8 mouse cellular contexts compared by ENCODE assay signal in genomic region chr3:89962751-89963220, GRCm38 (mm10). TPM values are rescaled to one million over a fixed set of nuclear protein-coding genes. Genes with fewer than 3 reads are reported as not detected.
A peak's percentile ranks its signal among the peaks of the same experiment; 100 is the strongest.
DNase-seq lines count a peak whose midpoint lies in the region; ATAC-seq lines count a peak whose summit lies in the region.

No protein-coding gene starts in this region.

- under 1% methylated on average over 30 of the region's 30 CpGs for WGBS in liver, embryonic 11.5 days
- under 1% methylated on average over 30 of the region's 30 CpGs for WGBS in stomach, embryonic 16.5 days

- DNase-seq in embryo, embryonic 10 days (ENCODE audit: low spot score) = peak; percentile 44
- DNase-seq in embryo, embryonic 11 days = no peak
- DNase-seq in right cerebral cortex, postnatal 14 days = peak; percentile 43
- no peak for DNase-seq in right cerebral cortex, postnatal 36 days (ENCODE audit: low spot score in 2 of 2)
- peak; percentile 19 for DNase-seq in forelimb bud, embryonic 11.5 days (ENCODE audit: low read depth, low spot score)
- peak; percentile 69 for DNase-seq in liver, embryonic 11.5 days (ENCODE audit: low spot score)
- no peak for DNase-seq in gastrocnemius, adult 8-10 months (ENCODE audit: low spot score in 2 of 2)

- H3K27ac ChIP-seq in liver, embryonic 11.5 days (ENCODE audit: low read depth, low read length) = peak overlapping the region; percentile 79
- peak overlapping the region; percentile 97 for H3K27ac ChIP-seq in stomach, embryonic 16.5 days (ENCODE audit: low read length)

- H3K9me3 ChIP-seq in liver, embryonic 11.5 days (ENCODE audit: control insufficient read depth, low read length) = no peaks in the 10 kb centered on the region
- H3K9me3 ChIP-seq in stomach, embryonic 16.5 days (replicated peaks; ENCODE audit: control insufficient read depth, low read length) = no peaks in the 10 kb centered on the region

- peak overlapping the region; percentile 70 for H3K9ac ChIP-seq in liver, embryonic 11.5 days (ENCODE audit: low read depth, low read length)
- H3K9ac ChIP-seq in stomach, embryonic 16.5 days (ENCODE audit: low read length) = peak overlapping the region; percentile 97

- H3K27me3 ChIP-seq in liver, embryonic 11.5 days (replicated peaks; ENCODE audit: control insufficient read depth, insufficient read depth, low read length) = no peaks in the 10 kb centered on the region; the same call in 1 of the 2 replicates
- H3K27me3 ChIP-seq in stomach, embryonic 16.5 days (ENCODE audit: control insufficient read depth, insufficient read depth, low read length) = no peaks in the 10 kb centered on the region

- H3K4me1 ChIP-seq in liver, embryonic 11.5 days (replicated peaks; ENCODE audit: control insufficient read depth, insufficient read depth, low read length) = peaks cover 29% of the 10 kb centered on the region
- peaks cover 29% of the 10 kb centered on the region for H3K4me1 ChIP-seq in stomach, embryonic 16.5 days (ENCODE audit: control insufficient read depth, insufficient read depth, low read length)

- peak overlapping the region; percentile 88 for H3K4me2 ChIP-seq in liver, embryonic 11.5 days
- peak overlapping the region; percentile 99 for H3K4me2 ChIP-seq in stomach, embryonic 16.5 days (ENCODE audit: low read depth, low read length)

- ATAC-seq in liver, embryonic 11.5 days (replicated peaks; ENCODE audit: low FRiP score) = peak; percentile 8; the same call in 1 of the 2 replicates
- ATAC-seq in stomach, embryonic 16.5 days (ENCODE audit: insufficient read depth, low FRiP score) = no peak

- H3K36me3 ChIP-seq in liver, embryonic 11.5 days (ENCODE audit: control insufficient read depth, insufficient read depth, low read length) = no peaks in the 10 kb centered on the region
- H3K36me3 ChIP-seq in stomach, embryonic 16.5 days (ENCODE audit: control insufficient read depth, insufficient read depth, low read length) = 0 out of 2 replicates have a peak, but pooled peaks cover under 1% of the 10 kb centered on the region

- H3K4me3 ChIP-seq in liver, embryonic 11.5 days (ENCODE audit: low read depth, low read length) = peak overlapping the region; percentile 83
- H3K4me3 ChIP-seq in stomach, embryonic 16.5 days (replicated peaks; ENCODE audit: low read length) = peak overlapping the region; percentile 92

RNA-seq across cellular contexts. Expression of gene Atp8b2, which starts 0.5 kb away (rescaled TPM):
- 7.7 and 9.1 TPM in 2 replicates for polyA plus RNA-seq in liver, embryonic 11.5 days (2014; fragmentation: Nextera tagmentation; extraction: Ambion mirVana)
- 11.6 and 12.3 TPM in 2 replicates for polyA plus RNA-seq in stomach, embryonic 16.5 days (2015; fragmentation: Nextera tagmentation; extraction: Ambion mirVana)
- total RNA-seq in gastrocnemius, adult 8-10 months (2022) = 1 to 10 TPM; 3.3 to 6.0 (median 4.3) TPM

RNA-seq across cellular contexts. Expression of gene Hax1, which starts 35.8 kb away (rescaled TPM):
- 187 TPM in 2 replicates for polyA plus RNA-seq in liver, embryonic 11.5 days (2014; fragmentation: Nextera tagmentation; extraction: Ambion mirVana)
- 126 and 132 TPM in 2 replicates for polyA plus RNA-seq in stomach, embryonic 16.5 days (2015; fragmentation: Nextera tagmentation; extraction: Ambion mirVana)
- total RNA-seq in gastrocnemius, adult 8-10 months (2022) = 10 to 100 TPM; 47.1 to 65.2 (median 51.5) TPM

RNA-seq across cellular contexts. Expression of gene Il6ra, which starts 49.8 kb away (rescaled TPM):
- 0.71 and 1.0 TPM in 2 replicates for polyA plus RNA-seq in liver, embryonic 11.5 days (2014; fragmentation: Nextera tagmentation; extraction: Ambion mirVana)
- polyA plus RNA-seq in stomach, embryonic 16.5 days (2015; fragmentation: Nextera tagmentation; extraction: Ambion mirVana) = 2.9 and 3.2 TPM in 2 replicates
- 10 to 100 TPM in 1 of 4 experiments, 1 to 10 TPM in 3; 1.6 to 11.5 (median 2.8) TPM for total RNA-seq in gastrocnemius, adult 8-10 months (2022)

Comparison
In these comparisons a context has a peak if more than half of its experiments do, and no peak if none do; other contexts are left out.
1. DNase-seq: peak in embryo, embryonic 10 days (single experiment), right cerebral cortex, postnatal 14 days (single experiment), forelimb bud, embryonic 11.5 days (single experiment) and liver, embryonic 11.5 days (single experiment); none in embryo, embryonic 11 days (single experiment), right cerebral cortex, postnatal 36 days (0 of 2) and gastrocnemius, adult 8-10 months (0 of 2).